Comparison of ENCODE assay signal across 19 mouse cellular contexts in genomic region chr19:32680894-32681293, GRCm38 (mm10). TPM values are rescaled to one million over a fixed set of nuclear protein-coding genes. Genes with fewer than 3 reads are reported as not detected.
DNase-seq lines count a peak whose midpoint lies in the region; ATAC-seq lines count a peak whose summit lies in the region.
"Had no signal": no experiment of that assay in that cellular context is flagged by ENCODE, and none has a peak within 500 bp of the region (broad histone marks: within the 10 kb centered on the region; RNA-seq: fewer than 3 reads in every experiment).

No protein-coding gene starts in this region.

- H3K36me3 ChIP-seq in splenic B cell, adult 2 months (ENCODE audit: control insufficient read depth, insufficient read depth, low read length, poor library complexity, severe bottlenecking) = peaks cover 6% of the 10 kb centered on the region; the same call in 1 of the 2 replicates

- intact Hi-C loops in heart, postnatal 25 days (cut with DNase I) = no loop called here

- no peak for ATAC-seq in monocyte, adult 5-6 weeks (replicated peaks; ENCODE audit: insufficient number of reproducible peaks, low FRiP score, low TSS enrichment, poor library complexity, severe bottlenecking)

- peak; percentile 9 for DNase-seq in heart, adult 8-10 months (ENCODE audit: low spot score)
- no peak for DNase-seq in heart, postnatal 25 days (ENCODE audit: low spot score)
- DNase-seq in thymus, postnatal 0 days (ENCODE audit: low spot score) = peak; percentile 21
- no peak for DNase-seq in thymus, postnatal 10 days (ENCODE audit: low spot score in 2 of 2)
- DNase-seq in splenic B cell, adult 2 months (ENCODE audit: low read depth, low spot score) = peak; percentile 11
- DNase-seq in T-cell, adult 2 months (ENCODE audit: low spot score) = no peak
- DNase-seq: cerebellum, postnatal 14 days; embryo, embryonic 11 days; heart, adult 18-20 months; kidney, adult 8-10 months; kidney, postnatal 25 days; right cerebral cortex, postnatal 4 days; thymus, postnatal 36 days had no signal

- no peak overlapping the region for H3K27ac ChIP-seq in brown adipose tissue, adult 24 weeks (replicated peaks; ENCODE audit: low read depth, low read length)
- H3K27ac ChIP-seq: forebrain, embryonic 12.5 days; liver, embryonic 15.5 days; midbrain, embryonic 10.5 days; neural tube, embryonic 12.5 days had no signal

- no peaks in the 10 kb centered on the region for H3K27me3 ChIP-seq in splenic B cell, adult 2 months (ENCODE audit: control insufficient read depth, insufficient read depth, low read length, poor library complexity, severe bottlenecking)
- H3K27me3 ChIP-seq: forebrain, embryonic 12.5 days; liver, embryonic 15.5 days; neural tube, embryonic 12.5 days had no signal

- H3K4me1 ChIP-seq in brown adipose tissue, adult 24 weeks (ENCODE audit: control insufficient read depth, insufficient read depth, insufficient read length, low read length) = no peaks in the 10 kb centered on the region
- H3K4me1 ChIP-seq: forebrain, embryonic 12.5 days; midbrain, embryonic 10.5 days; neural tube, embryonic 12.5 days had no signal

- H3K4me3 ChIP-seq in brown adipose tissue, adult 24 weeks (ENCODE audit: insufficient read depth, low read depth, low read length) = peak overlapping the region; percentile 35; the same call in 1 of the 2 replicates
- H3K4me3 ChIP-seq: forebrain, embryonic 12.5 days; liver, embryonic 15.5 days; midbrain, embryonic 10.5 days; neural tube, embryonic 12.5 days had no signal

RNA-seq across cellular contexts. Expression of gene Atad1, which starts 58.7 kb away (rescaled TPM):
- total RNA-seq in heart, adult 8-10 months (2022) = 10 to 100 TPM; 82.6 to 92.2 (median 84.8) TPM
- 10 to 100 TPM; 78.6 to 79.4 TPM for total RNA-seq in heart, postnatal 25 days (2021)
- 76.7 and 77.8 TPM in 2 replicates for polyA plus RNA-seq in thymus, postnatal 0 days (2015; fragmentation: Nextera tagmentation; extraction: Ambion mirVana)
- polyA plus RNA-seq in brown adipose tissue, adult 24 weeks (2012; ENCODE audit: insufficient read depth, insufficient read length, missing spikeins) = 54.7 and 58.3 TPM in 2 replicates
- total RNA-seq in monocyte, adult 5-6 weeks (2017) = 49.5 to 79.0 TPM (median 56.9 TPM) in 3 replicates

Comparison
In these comparisons a context has a peak if more than half of its experiments do, and no peak if none do; other contexts are left out.
1. DNase-seq: peak in heart, adult 8-10 months (single experiment), thymus, postnatal 0 days (single experiment) and splenic B cell, adult 2 months (single experiment); none in heart, postnatal 25 days (single experiment), thymus, postnatal 10 days (0 of 2) and T-cell, adult 2 months (single experiment).